Mouse (Mus musculus): ENCODE measurements around the gene Trip11. TPM values are rescaled to one million over a fixed set of nuclear protein-coding genes. Genes with fewer than 3 reads are reported as not detected.

Gene Trip11
- polyA plus RNA-seq, 1 experiment from 2014 or later: 16.7 TPM

GRCm38 (mm10) chr12:101947986-101948385, 34.9 kb upstream of the Trip11 start:
- 91% methylated on average over 8 of the region's 8 CpGs for WGBS
- no peak overlapping the region for H3K4me3 ChIP-seq (ENCODE audit: low read depth, low read length)
- no peak overlapping the region for H3K27ac ChIP-seq (ENCODE audit: low read depth, low read length)
- H3K27me3 ChIP-seq (ENCODE audit: control insufficient read depth, insufficient read depth, low read length): no peaks in the 10 kb centered on the region
- no peak overlapping the region for H3K9ac ChIP-seq (ENCODE audit: low read length)
- no peak for DNase-seq (ENCODE audit: low spot score)
- no peak for ATAC-seq (replicated peaks; ENCODE audit: low FRiP score)
- no peaks in the 10 kb centered on the region; the same call in 1 of the 2 replicates for H3K36me3 ChIP-seq (ENCODE audit: control insufficient read depth, insufficient read depth, low read length)
- no peaks in the 10 kb centered on the region for H3K4me1 ChIP-seq (replicated peaks; ENCODE audit: control insufficient read depth, insufficient read depth, low read length)
- no peaks in the 10 kb centered on the region for H3K9me3 ChIP-seq (ENCODE audit: control insufficient read depth, low read length)
- no peak overlapping the region for H3K4me2 ChIP-seq (ENCODE audit: low read depth, low read length, severe bottlenecking)

- Histone ChIP-seq H3K27ac (ENCODE audit: low read depth, low read length) (no peak overlapping the region), H3K27me3 (ENCODE audit: control insufficient read depth, insufficient read depth, low read length) (no peaks in the 10 kb centered on the region), H3K4me2 (ENCODE audit: low read depth, low read length, severe bottlenecking) (no peak overlapping the region), H3K36me3 (ENCODE audit: control insufficient read depth, insufficient read depth, low read length) (peaks cover 12% of the 10 kb centered on the region), H3K4me1 (replicated peaks; ENCODE audit: control insufficient read depth, insufficient read depth, low read length) (no peaks in the 10 kb centered on the region), H3K4me3 (ENCODE audit: low read depth, low read length) (no peak overlapping the region), H3K9me3 (ENCODE audit: control insufficient read depth, low read length) (no peaks in the 10 kb centered on the region; the same call in 1 of the 2 replicates), H3K9ac (ENCODE audit: low read length) (no peak overlapping the region)
- DNase-seq (ENCODE audit: low spot score) (no peak), ATAC-seq (replicated peaks; ENCODE audit: low FRiP score) (no peak)
- 88% methylated on average over 7 of the region's 7 CpGs for WGBS
Observed at GRCm38 (mm10) chr12:101937572-101937971, 24.5 kb upstream of the Trip11 start.

GRCm38 (mm10) chr12:101935223-101935622, 22.2 kb upstream of the Trip11 start:
- no peak overlapping the region for H3K4me3 ChIP-seq (ENCODE audit: low read depth, low read length)
- no peak overlapping the region for H3K9ac ChIP-seq (ENCODE audit: low read length)
- H3K4me1 ChIP-seq (replicated peaks; ENCODE audit: control insufficient read depth, insufficient read depth, low read length): no peaks in the 10 kb centered on the region
- no peak for ATAC-seq (replicated peaks; ENCODE audit: low FRiP score)
- DNase-seq (ENCODE audit: low spot score): no peak
- WGBS: 97% methylated on average over 3 of the region's 3 CpGs
- no peaks in the 10 kb centered on the region; the same call in 1 of the 2 replicates for H3K9me3 ChIP-seq (ENCODE audit: control insufficient read depth, low read length)
- H3K27me3 ChIP-seq (ENCODE audit: control insufficient read depth, insufficient read depth, low read length): no peaks in the 10 kb centered on the region
- H3K36me3 ChIP-seq (ENCODE audit: control insufficient read depth, insufficient read depth, low read length): no peaks in the 10 kb centered on the region; the same call in 1 of the 2 replicates
- no peak overlapping the region for H3K4me2 ChIP-seq (ENCODE audit: low read depth, low read length, severe bottlenecking)
- no peak overlapping the region for H3K27ac ChIP-seq (ENCODE audit: low read depth, low read length)

GRCm38 (mm10) chr12:101928423-101928822, 15.4 kb upstream of the Trip11 start:
- Histone ChIP-seq H3K4me3 (ENCODE audit: low read depth, low read length) (no peak overlapping the region), H3K36me3 (ENCODE audit: control insufficient read depth, insufficient read depth, low read length) (no peaks in the 10 kb centered on the region; the same call in 1 of the 2 replicates), H3K4me2 (ENCODE audit: low read depth, low read length, severe bottlenecking) (no peak overlapping the region), H3K9me3 (ENCODE audit: control insufficient read depth, low read length) (no peaks in the 10 kb centered on the region), H3K27me3 (ENCODE audit: control insufficient read depth, insufficient read depth, low read length) (no peaks in the 10 kb centered on the region), H3K4me1 (replicated peaks; ENCODE audit: control insufficient read depth, insufficient read depth, low read length) (no peaks in the 10 kb centered on the region), H3K9ac (ENCODE audit: low read length) (no peak overlapping the region), H3K27ac (ENCODE audit: low read depth, low read length) (no peak overlapping the region)
- 71% methylated on average over 1 of the region's 1 CpGs for WGBS
- DNase-seq (ENCODE audit: low spot score) (no peak), ATAC-seq (replicated peaks; ENCODE audit: low FRiP score) (no peak)

GRCm38 (mm10) chr12:101922313-101922712, 9.2 kb upstream of the Trip11 start:
- ATAC-seq (replicated peaks; ENCODE audit: low FRiP score) (no peak), DNase-seq (ENCODE audit: low spot score) (no peak)
- Histone ChIP-seq H3K9me3 (ENCODE audit: control insufficient read depth, low read length) (no peaks in the 10 kb centered on the region), H3K4me2 (ENCODE audit: low read depth, low read length, severe bottlenecking) (no peak overlapping the region), H3K27me3 (ENCODE audit: control insufficient read depth, insufficient read depth, low read length) (no peaks in the 10 kb centered on the region), H3K4me3 (ENCODE audit: low read depth, low read length) (no peak overlapping the region), H3K27ac (ENCODE audit: low read depth, low read length) (no peak overlapping the region), H3K9ac (ENCODE audit: low read length) (no peak overlapping the region), H3K36me3 (ENCODE audit: control insufficient read depth, insufficient read depth, low read length) (no peaks in the 10 kb centered on the region; the same call in 1 of the 2 replicates), H3K4me1 (replicated peaks; ENCODE audit: control insufficient read depth, insufficient read depth, low read length) (no peaks in the 10 kb centered on the region)
- WGBS: 92% methylated on average over 6 of the region's 6 CpGs

- H3K27me3 ChIP-seq (ENCODE audit: control insufficient read depth, insufficient read depth, low read length): no peaks in the 10 kb centered on the region
- H3K4me3 ChIP-seq (ENCODE audit: low read depth, low read length): no peak overlapping the region
- no peak overlapping the region for H3K4me2 ChIP-seq (ENCODE audit: low read depth, low read length, severe bottlenecking)
- H3K4me1 ChIP-seq (replicated peaks; ENCODE audit: control insufficient read depth, insufficient read depth, low read length): no peaks in the 10 kb centered on the region
- DNase-seq (ENCODE audit: low spot score): no peak
- no peak overlapping the region for H3K27ac ChIP-seq (ENCODE audit: low read depth, low read length)
- no peaks in the 10 kb centered on the region for H3K9me3 ChIP-seq (ENCODE audit: control insufficient read depth, low read length)
- H3K9ac ChIP-seq (ENCODE audit: low read length): no peak overlapping the region
- ATAC-seq (replicated peaks; ENCODE audit: low FRiP score): no peak
- no peaks in the 10 kb centered on the region; the same call in 1 of the 2 replicates for H3K36me3 ChIP-seq (ENCODE audit: control insufficient read depth, insufficient read depth, low read length)
- 88% methylated on average over 3 of the region's 3 CpGs for WGBS
Observed at GRCm38 (mm10) chr12:101919847-101920246, 6.8 kb upstream of the Trip11 start.

GRCm38 (mm10) chr12:101917165-101917564, 4.1 kb upstream of the Trip11 start:
- Histone ChIP-seq H3K27me3 (ENCODE audit: control insufficient read depth, insufficient read depth, low read length) (no peaks in the 10 kb centered on the region), H3K9ac (ENCODE audit: low read length) (no peak overlapping the region), H3K9me3 (ENCODE audit: control insufficient read depth, low read length) (no peaks in the 10 kb centered on the region), H3K36me3 (ENCODE audit: control insufficient read depth, insufficient read depth, low read length) (no peaks in the 10 kb centered on the region; the same call in 1 of the 2 replicates), H3K27ac (ENCODE audit: low read depth, low read length) (no peak overlapping the region), H3K4me1 (replicated peaks; ENCODE audit: control insufficient read depth, insufficient read depth, low read length) (no peaks in the 10 kb centered on the region; the same call in 1 of the 2 replicates), H3K4me2 (ENCODE audit: low read depth, low read length, severe bottlenecking) (no peak overlapping the region), H3K4me3 (ENCODE audit: low read depth, low read length) (no peak overlapping the region)
- ATAC-seq (replicated peaks; ENCODE audit: low FRiP score): no peak
- no peak for DNase-seq (ENCODE audit: low spot score)

GRCm38 (mm10) chr12:101911346-101911745, 1.7 kb downstream of the Trip11 start:
- ATAC-seq (replicated peaks; ENCODE audit: low FRiP score) (no peak), DNase-seq (ENCODE audit: low spot score) (no peak)
- H3K4me1 ChIP-seq (replicated peaks; ENCODE audit: control insufficient read depth, insufficient read depth, low read length): no peaks in the 10 kb centered on the region; the same call in 1 of the 2 replicates
- H3K9me3 ChIP-seq (ENCODE audit: control insufficient read depth, low read length): no peaks in the 10 kb centered on the region
- H3K4me2 ChIP-seq (ENCODE audit: low read depth, low read length, severe bottlenecking): peak overlapping the region; percentile 79; the same call in 1 of the 2 replicates
- no peaks in the 10 kb centered on the region; the same call in 1 of the 2 replicates for H3K36me3 ChIP-seq (ENCODE audit: control insufficient read depth, insufficient read depth, low read length)
- no peaks in the 10 kb centered on the region for H3K27me3 ChIP-seq (ENCODE audit: control insufficient read depth, insufficient read depth, low read length)
- H3K4me3 ChIP-seq (ENCODE audit: low read depth, low read length): no peak overlapping the region
- no peak overlapping the region for H3K27ac ChIP-seq (ENCODE audit: low read depth, low read length)
- no peak overlapping the region for H3K9ac ChIP-seq (ENCODE audit: low read length)
- WGBS: 90% methylated on average over 3 of the region's 3 CpGs

GRCm38 (mm10) chr12:101910360-101910759, 2.7 kb downstream of the Trip11 start:
- 95% methylated on average over 6 of the region's 6 CpGs for WGBS

More at GRCm38 (mm10) chr12:101910360-101910759, 2.7 kb downstream of the Trip11 start:
- DNase-seq (ENCODE audit: low spot score): no peak
- no peak overlapping the region for H3K9ac ChIP-seq (ENCODE audit: low read length)
- ATAC-seq (replicated peaks; ENCODE audit: low FRiP score): no peak
- no peaks in the 10 kb centered on the region; the same call in 1 of the 2 replicates for H3K36me3 ChIP-seq (ENCODE audit: control insufficient read depth, insufficient read depth, low read length)
- H3K27me3 ChIP-seq (ENCODE audit: control insufficient read depth, insufficient read depth, low read length): no peaks in the 10 kb centered on the region
- H3K27ac ChIP-seq (ENCODE audit: low read depth, low read length): no peak overlapping the region
- H3K9me3 ChIP-seq (ENCODE audit: control insufficient read depth, low read length): no peaks in the 10 kb centered on the region
- H3K4me2 ChIP-seq (ENCODE audit: low read depth, low read length, severe bottlenecking): no peak overlapping the region
- no peak overlapping the region for H3K4me3 ChIP-seq (ENCODE audit: low read depth, low read length)
- H3K4me1 ChIP-seq (replicated peaks; ENCODE audit: control insufficient read depth, insufficient read depth, low read length): no peaks in the 10 kb centered on the region; the same call in 1 of the 2 replicates

Measured in forebrain, embryonic 11.5 days (tissue).